Mouse (Mus musculus): ENCODE data around the gene Tas1r2. TPM values are rescaled to one million over a fixed set of nuclear protein-coding genes. Genes with fewer than 3 reads are reported as not detected.

Gene Tas1r2
- polyA plus RNA-seq, 1 experiment = not detected

- Histone ChIP-seq H3K4me1 (ENCODE audit: control insufficient read depth, insufficient read depth, low read length) (no peaks in the 10 kb centered on the region), H3K27ac (ENCODE audit: insufficient read depth, low read length) (no peak overlapping the region), H3K4me3 (ENCODE audit: insufficient read depth, low read length) (no peak overlapping the region)
- TF ChIP-seq POLR2A (IDR thresholded peaks at IDR 0.05; ENCODE audit: low read depth, low read length) (no peak), CTCF (IDR thresholded peaks at IDR 0.05; ENCODE audit: borderline replicate concordance, insufficient read depth, low read length) (no peak)
Observed at GRCm38 (mm10) chr4:139650907-139651306, 2.4 kb upstream of the Tas1r2 start.

- Histone ChIP-seq H3K4me3 (ENCODE audit: insufficient read depth, low read length) (no peak overlapping the region), H3K27ac (ENCODE audit: insufficient read depth, low read length) (no peak overlapping the region), H3K4me1 (ENCODE audit: control insufficient read depth, insufficient read depth, low read length) (no peaks in the 10 kb centered on the region)
- TF ChIP-seq CTCF (IDR thresholded peaks at IDR 0.05; ENCODE audit: borderline replicate concordance, insufficient read depth, low read length) = no peak
- TF ChIP-seq POLR2A (IDR thresholded peaks at IDR 0.05; ENCODE audit: low read depth, low read length) = no peak
Observed at GRCm38 (mm10) chr4:139661897-139662296, 8.6 kb downstream of the Tas1r2 start.

- Histone ChIP-seq H3K27ac (ENCODE audit: insufficient read depth, low read length) (no peak overlapping the region), H3K4me1 (ENCODE audit: control insufficient read depth, insufficient read depth, low read length) (no peaks in the 10 kb centered on the region), H3K4me3 (ENCODE audit: insufficient read depth, low read length) (no peak overlapping the region)
- TF ChIP-seq CTCF (IDR thresholded peaks at IDR 0.05; ENCODE audit: borderline replicate concordance, insufficient read depth, low read length) (no peak), POLR2A (IDR thresholded peaks at IDR 0.05; ENCODE audit: low read depth, low read length) (no peak)
Observed at GRCm38 (mm10) chr4:139667632-139668031, 14.3 kb downstream of the Tas1r2 start.

- Histone ChIP-seq H3K27ac (ENCODE audit: insufficient read depth, low read length) (no peak overlapping the region), H3K4me3 (ENCODE audit: insufficient read depth, low read length) (no peak overlapping the region), H3K4me1 (ENCODE audit: control insufficient read depth, insufficient read depth, low read length) (no peaks in the 10 kb centered on the region)
- TF ChIP-seq POLR2A (IDR thresholded peaks at IDR 0.05; ENCODE audit: low read depth, low read length) (no peak), CTCF (IDR thresholded peaks at IDR 0.05; ENCODE audit: borderline replicate concordance, insufficient read depth, low read length) (peak; percentile 95)
Observed at GRCm38 (mm10) chr4:139669847-139670246, 16.5 kb downstream of the Tas1r2 start.

- Histone ChIP-seq H3K27ac (ENCODE audit: insufficient read depth, low read length) (no peak overlapping the region), H3K4me3 (ENCODE audit: insufficient read depth, low read length) (no peak overlapping the region), H3K4me1 (ENCODE audit: control insufficient read depth, insufficient read depth, low read length) (no peaks in the 10 kb centered on the region)
- TF ChIP-seq CTCF (IDR thresholded peaks at IDR 0.05; ENCODE audit: borderline replicate concordance, insufficient read depth, low read length) = no peak
- TF ChIP-seq POLR2A (IDR thresholded peaks at IDR 0.05; ENCODE audit: low read depth, low read length) = no peak
Observed at GRCm38 (mm10) chr4:139675696-139676095, 22.4 kb downstream of the Tas1r2 start.

- Histone ChIP-seq H3K4me3 (ENCODE audit: insufficient read depth, low read length) (no peak overlapping the region), H3K4me1 (ENCODE audit: control insufficient read depth, insufficient read depth, low read length) (no peaks in the 10 kb centered on the region), H3K27ac (ENCODE audit: insufficient read depth, low read length) (no peak overlapping the region)
- TF ChIP-seq CTCF (IDR thresholded peaks at IDR 0.05; ENCODE audit: borderline replicate concordance, insufficient read depth, low read length) (no peak), POLR2A (IDR thresholded peaks at IDR 0.05; ENCODE audit: low read depth, low read length) (no peak)
Observed at GRCm38 (mm10) chr4:139683728-139684638, 30.6 kb downstream of the Tas1r2 start.

GRCm38 (mm10) chr4:139684639-139685017 is 31.3 kb downstream of the Tas1r2 start:
- Histone ChIP-seq H3K4me1 (ENCODE audit: control insufficient read depth, insufficient read depth, low read length) (no peaks in the 10 kb centered on the region), H3K4me3 (ENCODE audit: insufficient read depth, low read length) (no peak overlapping the region), H3K27ac (ENCODE audit: insufficient read depth, low read length) (no peak overlapping the region)
- TF ChIP-seq CTCF (IDR thresholded peaks at IDR 0.05; ENCODE audit: borderline replicate concordance, insufficient read depth, low read length) = peak; percentile 47; the same call in 1 of the 2 replicates
- TF ChIP-seq POLR2A (IDR thresholded peaks at IDR 0.05; ENCODE audit: low read depth, low read length) = no peak

GRCm38 (mm10) chr4:139688058-139688457 is 34.7 kb downstream of the Tas1r2 start:
- TF ChIP-seq CTCF (IDR thresholded peaks at IDR 0.05; ENCODE audit: borderline replicate concordance, insufficient read depth, low read length) = no peak
- no peak for TF ChIP-seq POLR2A (IDR thresholded peaks at IDR 0.05; ENCODE audit: low read depth, low read length)
- no peaks in the 10 kb centered on the region for H3K4me1 ChIP-seq (ENCODE audit: control insufficient read depth, insufficient read depth, low read length)
- no peak overlapping the region for H3K4me3 ChIP-seq (ENCODE audit: insufficient read depth, low read length)
- H3K27ac ChIP-seq (ENCODE audit: insufficient read depth, low read length) = no peak overlapping the region

- Histone ChIP-seq H3K4me3 (ENCODE audit: insufficient read depth, low read length) (no peak overlapping the region), H3K27ac (ENCODE audit: insufficient read depth, low read length) (no peak overlapping the region), H3K4me1 (ENCODE audit: control insufficient read depth, insufficient read depth, low read length) (no peaks in the 10 kb centered on the region)
- TF ChIP-seq POLR2A (IDR thresholded peaks at IDR 0.05; ENCODE audit: low read depth, low read length) (no peak), CTCF (IDR thresholded peaks at IDR 0.05; ENCODE audit: borderline replicate concordance, insufficient read depth, low read length) (no peak)
Observed at GRCm38 (mm10) chr4:139689627-139690269, 36.4 kb downstream of the Tas1r2 start.

GRCm38 (mm10) chr4:139693315-139693714 is 40.0 kb downstream of the Tas1r2 start:
- Histone ChIP-seq H3K4me3 (ENCODE audit: insufficient read depth, low read length) (no peak overlapping the region), H3K4me1 (ENCODE audit: control insufficient read depth, insufficient read depth, low read length) (no peaks in the 10 kb centered on the region), H3K27ac (ENCODE audit: insufficient read depth, low read length) (no peak overlapping the region)
- no peak for TF ChIP-seq CTCF (IDR thresholded peaks at IDR 0.05; ENCODE audit: borderline replicate concordance, insufficient read depth, low read length)
- TF ChIP-seq POLR2A (IDR thresholded peaks at IDR 0.05; ENCODE audit: low read depth, low read length) = no peak
